Mouse (Mus musculus) ES-E14 (cell line): ENCODE measurements at regions not wholly inside any gene's neighbourhood (a gene's known extent, or its start where the extent isn't known, plus 50 kb on each side); places are given as distances from the start of the nearest gene placed in this dataset.

Experiments used
- DNase-seq: peaks from one replicate; pipeline ENCODE4 v3.0.0-alpha.2; 2013; ENCODE audit warnings: low read depth, low spot score
- H3K27ac ChIP-seq: 2 replicates; pipeline ENCODE4 v1.5.1; 2012; ENCODE audit warnings: low read depth, mild to moderate bottlenecking, low read length, moderate library complexity, mixed read lengths; ENCODE audit not compliant: poor library complexity, insufficient read depth, severe bottlenecking
- H3K36me3 ChIP-seq: 2 replicates; pipeline ENCODE4 v1.6.1; 2012; ENCODE audit warnings: mild to moderate bottlenecking, low read length, moderate library complexity, mixed read lengths; ENCODE audit not compliant: control insufficient read depth, poor library complexity, insufficient read depth, severe bottlenecking
- H3K4me1 ChIP-seq, 2 experiments: fragments of 150-350 bp in 1 of 2; sonication (generic) in 1 of 2; 2 replicates each; pipeline ENCODE4 v1.6.1; 2012; ENCODE audit warnings: low read length in 2 of 2, mild to moderate bottlenecking in 1 of 2, mixed read lengths in 1 of 2; ENCODE audit not compliant: control insufficient read depth in 2 of 2, insufficient read depth in 2 of 2, poor library complexity in 1 of 2
- H3K4me3 ChIP-seq, 2 experiments: fragments of 150-350 bp in 1 of 2; sonication (generic) in 1 of 2; 2 replicates each; pipeline ENCODE4 v1.5.1; 2012; ENCODE audit warnings: low read length in 2 of 2, low read depth in 1 of 2, mild to moderate bottlenecking in 1 of 2, mixed read lengths in 1 of 2; ENCODE audit not compliant: insufficient read depth in 1 of 2, poor library complexity in 1 of 2, severe bottlenecking in 1 of 2
- H3K9ac ChIP-seq: 2 replicates; pipeline ENCODE4 v1.6.1; 2012; ENCODE audit warnings: low read depth, mild to moderate bottlenecking, low read length, mixed read lengths; ENCODE audit not compliant: poor library complexity, insufficient read depth, severe bottlenecking
- H3K9me3 ChIP-seq: fragments of 150-350 bp; sonication (generic); 2 replicates; pipeline ENCODE4 v1.6.1; 2012; ENCODE audit warnings: low read depth, mild to moderate bottlenecking, low read length; ENCODE audit not compliant: control insufficient read depth, insufficient read depth
- CHD2 ChIP-seq: IDR thresholded peaks from 2 replicates; pipeline ENCODE4 v1.6.1; 2014; ENCODE audit warnings: mild to moderate bottlenecking, low read depth, low read length, inconsistent platforms
- HCFC1 ChIP-seq: IDR thresholded peaks from 2 replicates; pipeline ENCODE4 v1.6.1; 2012; ENCODE audit warnings: low read length, inconsistent platforms, borderline replicate concordance; ENCODE audit not compliant: insufficient read depth
- MAFK ChIP-seq: IDR thresholded peaks from 2 replicates; pipeline ENCODE4 v1.6.1; 2014; ENCODE audit warnings: mild to moderate bottlenecking, low read depth, low read length, inconsistent platforms; ENCODE audit not compliant: insufficient read depth
- ZC3H11A ChIP-seq: IDR thresholded peaks from 2 replicates; pipeline ENCODE4 v1.6.1; 2012; ENCODE audit warnings: low read depth, mild to moderate bottlenecking, inconsistent platforms, low read length, borderline replicate concordance
- ZNF384 ChIP-seq: IDR thresholded peaks from 2 replicates; pipeline ENCODE4 v1.6.1; 2012; ENCODE audit warnings: low read depth, low read length, inconsistent platforms
- in situ Hi-C, 2 experiments: fragments of 600-800 bp; cut with MboI; formaldehyde crosslinking; loops; one replicate each; pipeline ENCODE4 v1.15.1; 2025; ENCODE audit warnings: low sequenced_read_pairs in 2 of 2, inconsistent platforms in 1 of 2; ENCODE audit not compliant: unreplicated experiment in 2 of 2

DNA sequence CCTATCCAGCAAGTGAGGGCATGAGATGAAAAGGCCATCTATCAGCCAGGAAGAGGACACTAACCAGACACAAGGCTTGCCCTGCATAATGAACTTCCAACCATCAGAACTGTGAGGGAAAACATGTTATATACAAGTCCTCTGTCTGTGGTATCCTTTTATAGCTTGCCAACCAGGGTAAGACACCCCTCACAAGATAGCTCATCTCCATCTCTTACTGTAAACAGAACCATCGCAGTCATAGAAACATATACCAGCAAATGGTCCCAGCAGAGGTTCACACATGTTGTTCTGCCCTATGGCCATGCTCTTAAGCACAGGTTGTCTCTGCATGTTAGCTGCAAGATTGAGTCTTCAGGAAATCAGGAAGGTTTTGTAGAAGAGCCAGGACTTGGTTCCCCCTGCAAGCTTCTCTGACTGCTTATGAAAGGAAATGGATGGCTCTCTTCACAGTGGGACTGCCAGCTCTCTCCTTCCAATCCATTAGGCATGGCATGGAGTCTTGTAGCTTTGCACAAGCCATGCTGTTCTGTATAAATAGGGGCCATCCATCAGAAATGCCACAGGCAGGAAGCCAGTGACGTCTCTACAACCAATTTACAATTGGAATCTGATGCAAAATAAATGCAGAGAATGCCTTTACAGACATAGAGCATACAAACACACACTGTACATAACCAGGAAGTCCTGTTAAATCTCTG is 1514.0 kb upstream of the Lrrc6 start:
- no peak for DNase-seq
- Histone ChIP-seq H3K36me3 (no peaks in the 10 kb centered on the region), H3K4me3 (no peak overlapping the region), H3K4me1 (no peaks in the 10 kb centered on the region), H3K9ac (no peak overlapping the region), H3K9me3 (no peaks in the 10 kb centered on the region), H3K27ac (no peak overlapping the region)
- no peak for TF ChIP-seq HCFC1
- TF ChIP-seq MAFK = no peak
- no peak for TF ChIP-seq CHD2
- no peak for TF ChIP-seq ZNF384
- TF ChIP-seq ZC3H11A = no peak
- in situ Hi-C loops = no loop called here

GRCm38 (mm10) chr15:68011162-68011561 is 1510.5 kb upstream of the Lrrc6 start:
- in situ Hi-C loops = no loop called here
- Histone ChIP-seq H3K4me3 (no peak overlapping the region), H3K36me3 (no peaks in the 10 kb centered on the region), H3K9me3 (no peaks in the 10 kb centered on the region), H3K9ac (no peak overlapping the region), H3K4me1 (no peaks in the 10 kb centered on the region), H3K27ac (no peak overlapping the region)
- no peak for TF ChIP-seq CHD2
- TF ChIP-seq ZNF384 = no peak
- TF ChIP-seq ZC3H11A = no peak
- TF ChIP-seq HCFC1 = no peak
- no peak for TF ChIP-seq MAFK
- DNase-seq = no peak

- Histone ChIP-seq H3K36me3 (no peaks in the 10 kb centered on the region), H3K9me3 (no peaks in the 10 kb centered on the region), H3K4me3 (no peak overlapping the region), H3K4me1 (no peaks in the 10 kb centered on the region), H3K27ac (no peak overlapping the region), H3K9ac (no peak overlapping the region)
- in situ Hi-C loops = no loop called here
- DNase-seq = no peak
- TF ChIP-seq MAFK (no peak), HCFC1 (no peak), CHD2 (no peak), ZC3H11A (no peak), ZNF384 (no peak)
Observed at GRCm38 (mm10) chr15:68010189-68010588, 1509.5 kb upstream of the Lrrc6 start.

GRCm38 (mm10) chr15:68004798-68005197 is 1504.1 kb upstream of the Lrrc6 start:
- no peaks in the 10 kb centered on the region for H3K9me3 ChIP-seq
- H3K27ac ChIP-seq = no peak overlapping the region
- no peak overlapping the region for H3K9ac ChIP-seq
- no peaks in the 10 kb centered on the region for H3K4me1 ChIP-seq
- in situ Hi-C loops = no loop called here
- H3K4me3 ChIP-seq = no peak overlapping the region
- H3K36me3 ChIP-seq = no peaks in the 10 kb centered on the region
- TF ChIP-seq MAFK (no peak), ZNF384 (no peak), ZC3H11A (no peak), CHD2 (no peak), HCFC1 (no peak)
- no peak for DNase-seq
